Mouse (Mus musculus) CH12.LX (cell line): ENCODE data around the gene Ccl8. TPM values are rescaled to one million over a fixed set of nuclear protein-coding genes. Genes with fewer than 3 reads are reported as not detected.

Experiments used
- DNase-seq: peaks from one replicate; pipeline ENCODE4 v3.0.0-alpha.2; 2013; ENCODE audit errors: extremely low read depth
- H3K27ac ChIP-seq: 2 replicates; pipeline ENCODE4 v1.5.1; 2012; ENCODE audit warnings: low read depth, mild to moderate bottlenecking, control low read depth, moderate library complexity; ENCODE audit not compliant: insufficient read depth
- H3K27me3 ChIP-seq: replicated peaks from 2 replicates; pipeline ENCODE3; 2012; ENCODE audit warnings: inconsistent platforms
- H3K36me3 ChIP-seq, 2 experiments: replicated peaks in 1 of 2; 2 replicates each; pipeline versions ENCODE3 to v1.6.1; 2012; ENCODE audit warnings: inconsistent platforms in 1 of 2, low read length in 1 of 2, mild to moderate bottlenecking in 1 of 2, mixed read lengths in 1 of 2, moderate library complexity in 1 of 2; ENCODE audit not compliant: control insufficient read depth in 1 of 2, insufficient read depth in 1 of 2
- H3K4me1 ChIP-seq, 2 experiments: 2 replicates each; pipeline ENCODE4 v1.6.1; 2012; ENCODE audit warnings: inconsistent platforms in 1 of 2, moderate library complexity in 1 of 2; ENCODE audit not compliant: insufficient read depth in 2 of 2, control insufficient read depth in 1 of 2
- H3K4me2 ChIP-seq: 2 replicates; pipeline ENCODE4 v1.6.1; 2012; ENCODE audit warnings: low read depth, mild to moderate bottlenecking, control low read depth; ENCODE audit not compliant: poor library complexity, insufficient read depth, severe bottlenecking
- H3K4me3 ChIP-seq, 3 experiments: fragments of 150-350 bp in 1 of 3; sonication (generic) in 1 of 3; replicated peaks in 1 of 3; 2 replicates each; pipeline versions ENCODE3 to v1.5.1; 2011 to 2012; ENCODE audit warnings: low read depth in 2 of 3, low read length in 2 of 3, mild to moderate bottlenecking in 2 of 3, moderate library complexity in 2 of 3, control low read depth in 1 of 3, improper control_type of control experiment in 1 of 3, inconsistent platforms in 1 of 3, mixed read lengths in 1 of 3; ENCODE audit not compliant: poor library complexity in 1 of 3
- H3K79me2 ChIP-seq: replicated peaks from 2 replicates; pipeline ENCODE4 v1.6.1; 2012; ENCODE audit warnings: mild to moderate bottlenecking, moderate library complexity; ENCODE audit not compliant: control insufficient read depth, poor library complexity, insufficient read depth, severe bottlenecking; ENCODE audit errors: extremely low read depth
- H3K9ac ChIP-seq: 2 replicates; pipeline ENCODE4 v1.6.1; 2012; ENCODE audit warnings: low read depth, mild to moderate bottlenecking, control low read depth, moderate library complexity; ENCODE audit not compliant: insufficient read depth
- H3K9me3 ChIP-seq: replicated peaks from 2 replicates; pipeline ENCODE3; 2012; ENCODE audit warnings: low read length, inconsistent platforms, mixed read lengths
- BHLHE40 ChIP-seq: IDR thresholded peaks from 2 replicates; pipeline ENCODE4 v1.6.1; 2011; ENCODE audit warnings: mild to moderate bottlenecking, low read depth, low read length, improper control_type of control experiment
- CHD1 ChIP-seq: IDR thresholded peaks from 2 replicates; pipeline ENCODE4 v1.6.1; 2012; ENCODE audit warnings: low read depth, low read length, improper control_type of control experiment, inconsistent platforms
- CHD2 ChIP-seq: IDR thresholded peaks from 2 replicates; pipeline ENCODE4 v1.6.1; 2011; ENCODE audit warnings: low read length, improper control_type of control experiment
- CTCF ChIP-seq, 2 experiments: IDR thresholded peaks in 1 of 2; conservative IDR thresholded peaks in 1 of 2; 2 replicates each; pipeline ENCODE4 v1.5.1; 2011 to 2012; ENCODE audit warnings: low read depth in 2 of 2, low read length in 2 of 2, improper control_type of control experiment in 1 of 2, inconsistent platforms in 1 of 2, mild to moderate bottlenecking in 1 of 2, moderate library complexity in 1 of 2
- ELF1 ChIP-seq: IDR thresholded peaks from 2 replicates; pipeline ENCODE4 v1.6.1; 2014; ENCODE audit warnings: low read depth, mild to moderate bottlenecking, inconsistent platforms, low read length, improper control_type of control experiment
- EP300 ChIP-seq: IDR thresholded peaks from 2 replicates; pipeline ENCODE4 v1.6.1; 2011; ENCODE audit warnings: low read length, improper control_type of control experiment
- ETS1 ChIP-seq: conservative IDR thresholded peaks from 2 replicates; pipeline ENCODE4 v1.6.1; 2012; ENCODE audit warnings: low read depth, mild to moderate bottlenecking, inconsistent platforms, low read length, improper control_type of control experiment, moderate library complexity
- GABPA ChIP-seq: IDR thresholded peaks from 2 replicates; pipeline ENCODE4 v1.6.1; 2012; ENCODE audit warnings: low read depth, low read length, improper control_type of control experiment, inconsistent platforms; ENCODE audit not compliant: insufficient replicate concordance
- HCFC1 ChIP-seq: IDR thresholded peaks from 2 replicates; pipeline ENCODE4 v1.6.1; 2012; ENCODE audit warnings: low read depth, mild to moderate bottlenecking, inconsistent platforms, low read length, improper control_type of control experiment
- IRF4 ChIP-seq: IDR thresholded peaks from 2 replicates; pipeline ENCODE4 v1.6.1; 2014; ENCODE audit warnings: low read depth, mild to moderate bottlenecking, inconsistent platforms, low read length, improper control_type of control experiment
- JUN ChIP-seq: IDR thresholded peaks from 2 replicates; pipeline ENCODE4 v1.6.1; 2011; ENCODE audit warnings: low read depth, mild to moderate bottlenecking, low read length, improper control_type of control experiment, moderate library complexity; ENCODE audit not compliant: insufficient read depth
- KAT2A ChIP-seq: IDR thresholded peaks from 2 replicates; pipeline ENCODE4 v1.6.1; 2012; ENCODE audit warnings: low read length, improper control_type of control experiment, inconsistent platforms; ENCODE audit not compliant: insufficient replicate concordance
- MAFK ChIP-seq: IDR thresholded peaks from 2 replicates; pipeline ENCODE4 v1.6.1; 2011; ENCODE audit warnings: low read length, improper control_type of control experiment; ENCODE audit not compliant: insufficient replicate concordance
- MAX ChIP-seq: IDR thresholded peaks from 2 replicates; pipeline ENCODE4 v1.6.1; 2011; ENCODE audit warnings: low read length, improper control_type of control experiment
- MYC ChIP-seq: IDR thresholded peaks from 2 replicates; pipeline ENCODE4 v1.6.1; 2011; ENCODE audit warnings: low read depth, mild to moderate bottlenecking, improper control_type of control experiment, low read length
- NELFE ChIP-seq: IDR thresholded peaks from 2 replicates; pipeline ENCODE4 v1.6.1; 2011; ENCODE audit warnings: low read depth, low read length, improper control_type of control experiment
- NRF1 ChIP-seq: IDR thresholded peaks from 2 replicates; pipeline ENCODE4 v1.6.1; 2014; ENCODE audit warnings: low read depth, mild to moderate bottlenecking, inconsistent platforms, low read length, improper control_type of control experiment, moderate library complexity
- RAD21 ChIP-seq: IDR thresholded peaks from 2 replicates; pipeline ENCODE4 v1.6.1; 2011; ENCODE audit warnings: low read depth, mild to moderate bottlenecking, low read length, improper control_type of control experiment, moderate library complexity
- RCOR1 ChIP-seq: conservative IDR thresholded peaks from 2 replicates; pipeline ENCODE4 v1.6.1; 2012; ENCODE audit warnings: low read depth, mild to moderate bottlenecking, inconsistent platforms, low read length, improper control_type of control experiment
- SMC3 ChIP-seq: IDR thresholded peaks from 2 replicates; pipeline ENCODE4 v1.6.1; 2011; ENCODE audit warnings: low read depth, low read length, improper control_type of control experiment
- TBP ChIP-seq: conservative IDR thresholded peaks from 2 replicates; pipeline ENCODE4 v1.6.1; 2011; ENCODE audit warnings: low read depth, low read length, improper control_type of control experiment
- TCF12 ChIP-seq: IDR thresholded peaks from 2 replicates; pipeline ENCODE4 v1.6.1; 2014; ENCODE audit warnings: low read depth, mild to moderate bottlenecking, inconsistent platforms, low read length, improper control_type of control experiment
- UBTF ChIP-seq: IDR thresholded peaks from 2 replicates; pipeline ENCODE4 v1.6.1; 2012; ENCODE audit warnings: low read depth, mild to moderate bottlenecking, inconsistent platforms, low read length, improper control_type of control experiment, moderate library complexity
- USF1 ChIP-seq: IDR thresholded peaks from 2 replicates; pipeline ENCODE4 v1.6.1; 2014; ENCODE audit warnings: low read depth, mild to moderate bottlenecking, inconsistent platforms, low read length, improper control_type of control experiment
- USF2 ChIP-seq: conservative IDR thresholded peaks from 2 replicates; pipeline ENCODE4 v1.6.1; 2011; ENCODE audit warnings: low read depth, low read length, improper control_type of control experiment
- ZC3H11A ChIP-seq: IDR thresholded peaks from 2 replicates; pipeline ENCODE4 v1.6.1; 2012; ENCODE audit warnings: low read depth, mild to moderate bottlenecking, inconsistent platforms, low read length, improper control_type of control experiment
- ZMIZ1 ChIP-seq: IDR thresholded peaks from 2 replicates; pipeline ENCODE4 v1.6.1; 2012; ENCODE audit warnings: low read depth, mild to moderate bottlenecking, inconsistent platforms, low read length, improper control_type of control experiment
- ZNF384 ChIP-seq: IDR thresholded peaks from 2 replicates; pipeline ENCODE4 v1.6.1; 2012; ENCODE audit warnings: low read depth, low read length, improper control_type of control experiment, inconsistent platforms
- dilution Hi-C: fragments of 300-500 bp; cut with MboI; formaldehyde crosslinking; loops from 2 replicates; pipeline ENCODE4 v1.14.3; 2020; ENCODE audit warnings: low sequenced_read_pairs; ENCODE audit not compliant: extremely low pct_unique_long_range_greater_than_20kb, extremely low pct_ligation_motif_present
- in situ Hi-C: fragments of 300-500 bp; cut with MboI; formaldehyde crosslinking; loops from 3 replicates; pipeline ENCODE4 v1.14.3; 2019; ENCODE audit warnings: low sequenced_read_pairs, low pct_ligation_motif_present, low pct_unique_long_range_greater_than_20kb, mixed read lengths
- polyA plus RNA-seq: library from polyadenylated mRNA; unstranded; fragments of >175 nt; gene quantifications from 2 replicates; pipeline ENCODE4 v1.2.1, GENCODE M21; 2012; ENCODE audit warnings: low read depth; ENCODE audit not compliant: insufficient read length
- total RNA-seq, 2 experiments: library from RNA; depleted of rRNA; stranded (reverse); fragments of 300-350 nt in 1 of 2; fragments of >200 nt in 1 of 2; gene quantifications; 2 replicates each; pipeline ENCODE4 v1.2.3; 2012 to 2014

The Ccl8 gene
- total and polyA plus RNA-seq, 3 experiments: not detected

GRCm38 (mm10) chr11:82078136-82078730 is 36.8 kb upstream of the Ccl8 start:
- no peak overlapping the region for H3K4me2 ChIP-seq
- TF ChIP-seq NRF1: no peak
- no peak for TF ChIP-seq SMC3
- TF ChIP-seq NELFE: no peak
- TF ChIP-seq RAD21: no peak
- TF ChIP-seq ETS1: no peak
- TF ChIP-seq MYC: no peak
- no peak for TF ChIP-seq RCOR1
- no peak for TF ChIP-seq MAX
- TF ChIP-seq HCFC1: no peak
- TF ChIP-seq BHLHE40: no peak
- TF ChIP-seq CHD1: no peak
- no peak for TF ChIP-seq IRF4
- TF ChIP-seq EP300: no peak
- TF ChIP-seq CTCF (conservative IDR thresholded peaks at IDR 0.05 in 1 of 2, IDR thresholded peaks at IDR 0.05 in 1 of 2; ENCODE audit: low read depth in 2 of 2, low read length in 2 of 2): no peak
- no peak for TF ChIP-seq ELF1
- no peak for TF ChIP-seq JUN
- no peak for TF ChIP-seq TBP
- TF ChIP-seq ZNF384: no peak
- TF ChIP-seq ZC3H11A: no peak
- no peak for TF ChIP-seq MAFK
- TF ChIP-seq, all 38 proteins: peak for 0
- no peak overlapping the region for H3K9ac ChIP-seq
- no peak for DNase-seq
- H3K27ac ChIP-seq: no peak overlapping the region
- no peaks in the 10 kb centered on the region for H3K36me3 ChIP-seq
- peaks cover 3% of the 10 kb centered on the region for H3K9me3 ChIP-seq
- dilution Hi-C loops: no loop called here
- in situ Hi-C loops: loop anchor here (10.0 kb wide), 1 partner anchor 97 kb away; no protein-coding TSS in a partner anchor
- H3K4me1 ChIP-seq: no peaks in the 10 kb centered on the region
- H3K27me3 ChIP-seq: peaks cover 50% of the 10 kb centered on the region
- H3K4me3 ChIP-seq: no peak overlapping the region
- H3K79me2 ChIP-seq: no peaks in the 10 kb centered on the region

GRCm38 (mm10) chr11:82080865-82081264 is 34.1 kb upstream of the Ccl8 start:
- no peak overlapping the region for H3K4me2 ChIP-seq
- H3K4me3 ChIP-seq: no peak overlapping the region
- H3K36me3 ChIP-seq: no peaks in the 10 kb centered on the region
- no peaks in the 10 kb centered on the region for H3K4me1 ChIP-seq
- dilution Hi-C loops: no loop called here
- TF ChIP-seq UBTF (no peak), TCF12 (no peak), CHD1 (no peak), EP300 (no peak), KAT2A (no peak), USF2 (no peak), ELF1 (no peak), GABPA (no peak), HCFC1 (no peak), ZMIZ1 (no peak), USF1 (no peak), NELFE (no peak), SMC3 (no peak), MYC (no peak), CHD2 (no peak)
- TF ChIP-seq, all 38 proteins: peak for 0
- in situ Hi-C loops: no loop called here
- Histone ChIP-seq H3K27ac (no peak overlapping the region), H3K9ac (no peak overlapping the region), H3K9me3 (no peaks in the 10 kb centered on the region), H3K79me2 (no peaks in the 10 kb centered on the region), H3K27me3 (peaks cover 53% of the 10 kb centered on the region)
- DNase-seq: no peak
